Mouse (Mus musculus): Measurements from ENCODE around the gene Crbn. TPM values are rescaled to one million over a fixed set of nuclear protein-coding genes. Genes with fewer than 3 reads are reported as not detected.

Crbn gene
- polyA plus RNA-seq, 1 experiment from 2014 or later, result 58.4 TPM

- Histone ChIP-seq H3K4me1 (ENCODE audit: control insufficient read depth, insufficient read depth, low read length) (no peaks in the 10 kb centered on the region), H3K36me3 (ENCODE audit: control insufficient read depth, insufficient read depth, low read length) (no peaks in the 10 kb centered on the region), H3K4me2 (ENCODE audit: low read depth) (no peak overlapping the region), H3K4me3 (ENCODE audit: low read depth, low read length) (no peak overlapping the region), H3K9me3 (ENCODE audit: control insufficient read depth, low read length) (no peaks in the 10 kb centered on the region), H3K9ac (ENCODE audit: low read length) (no peak overlapping the region), H3K27ac (ENCODE audit: low read depth, low read length) (no peak overlapping the region), H3K27me3 (ENCODE audit: control insufficient read depth, insufficient read depth, low read length) (no peaks in the 10 kb centered on the region)
- 74% methylated on average over 2 of the region's 2 CpGs for WGBS
- ATAC-seq (ENCODE audit: insufficient read depth, low FRiP score, low TSS enrichment), result no peak
- no peak for DNase-seq (ENCODE audit: low spot score)
Measured at GRCm38 (mm10) chr6:106809161-106809560, 9.3 kb upstream of the Crbn start.

- no peak overlapping the region for H3K4me2 ChIP-seq (ENCODE audit: low read depth)
- no peak overlapping the region for H3K4me3 ChIP-seq (ENCODE audit: low read depth, low read length)
- H3K9ac ChIP-seq (ENCODE audit: low read length), result no peak overlapping the region
- no peaks in the 10 kb centered on the region for H3K27me3 ChIP-seq (ENCODE audit: control insufficient read depth, insufficient read depth, low read length)
- H3K9me3 ChIP-seq (ENCODE audit: control insufficient read depth, low read length), result no peaks in the 10 kb centered on the region
- no peaks in the 10 kb centered on the region for H3K36me3 ChIP-seq (ENCODE audit: control insufficient read depth, insufficient read depth, low read length)
- 49% methylated on average over 2 of the region's 2 CpGs for WGBS
- ATAC-seq (ENCODE audit: insufficient read depth, low FRiP score, low TSS enrichment) (peak; percentile 39; the same call in 1 of the 2 replicates), DNase-seq (ENCODE audit: low spot score) (peak; percentile 27)
- H3K4me1 ChIP-seq (ENCODE audit: control insufficient read depth, insufficient read depth, low read length), result no peaks in the 10 kb centered on the region
- no peak overlapping the region for H3K27ac ChIP-seq (ENCODE audit: low read depth, low read length)
Measured at GRCm38 (mm10) chr6:106804904-106805303, 5.0 kb upstream of the Crbn start.

GRCm38 (mm10) chr6:106800227-106800557 lies 315 bp upstream of the Crbn start:
- Histone ChIP-seq H3K9me3 (ENCODE audit: control insufficient read depth, low read length) (no peaks in the 10 kb centered on the region), H3K27ac (ENCODE audit: low read depth, low read length) (no peak overlapping the region), H3K9ac (ENCODE audit: low read length) (no peak overlapping the region; the same call in 1 of the 2 replicates), H3K4me1 (ENCODE audit: control insufficient read depth, insufficient read depth, low read length) (peaks cover 5% of the 10 kb centered on the region; the same call in 1 of the 2 replicates), H3K27me3 (ENCODE audit: control insufficient read depth, insufficient read depth, low read length) (no peaks in the 10 kb centered on the region), H3K4me3 (ENCODE audit: low read depth, low read length) (no peak overlapping the region), H3K4me2 (ENCODE audit: low read depth) (no peak overlapping the region), H3K36me3 (ENCODE audit: control insufficient read depth, insufficient read depth, low read length) (no peaks in the 10 kb centered on the region)
- DNase-seq (ENCODE audit: low spot score) (no peak), ATAC-seq (ENCODE audit: insufficient read depth, low FRiP score, low TSS enrichment) (no peak; the same call in 1 of the 2 replicates)
- WGBS, result 64% methylated on average over 5 of the region's 5 CpGs

- no peak for ATAC-seq (ENCODE audit: insufficient read depth, low FRiP score, low TSS enrichment)
- Histone ChIP-seq H3K27me3 (ENCODE audit: control insufficient read depth, insufficient read depth, low read length) (no peaks in the 10 kb centered on the region), H3K4me1 (ENCODE audit: control insufficient read depth, insufficient read depth, low read length) (peaks cover 5% of the 10 kb centered on the region; the same call in 1 of the 2 replicates), H3K9me3 (ENCODE audit: control insufficient read depth, low read length) (no peaks in the 10 kb centered on the region), H3K4me3 (ENCODE audit: low read depth, low read length) (no peak overlapping the region), H3K9ac (ENCODE audit: low read length) (no peak overlapping the region), H3K4me2 (ENCODE audit: low read depth) (no peak overlapping the region), H3K36me3 (ENCODE audit: control insufficient read depth, insufficient read depth, low read length) (peaks cover 4% of the 10 kb centered on the region; the same call in 1 of the 2 replicates), H3K27ac (ENCODE audit: low read depth, low read length) (no peak overlapping the region)
- 91% methylated on average over 13 of the region's 13 CpGs for WGBS
- no peak for DNase-seq (ENCODE audit: low spot score)
Measured at GRCm38 (mm10) chr6:106794094-106794814, 5.6 kb downstream of the Crbn start.

- Histone ChIP-seq H3K9ac (ENCODE audit: low read length) (no peak overlapping the region), H3K4me3 (ENCODE audit: low read depth, low read length) (no peak overlapping the region), H3K4me2 (ENCODE audit: low read depth) (no peak overlapping the region), H3K4me1 (ENCODE audit: control insufficient read depth, insufficient read depth, low read length) (peaks cover 2% of the 10 kb centered on the region; the same call in 1 of the 2 replicates), H3K27me3 (ENCODE audit: control insufficient read depth, insufficient read depth, low read length) (no peaks in the 10 kb centered on the region), H3K36me3 (ENCODE audit: control insufficient read depth, insufficient read depth, low read length) (peaks cover 4% of the 10 kb centered on the region; the same call in 1 of the 2 replicates), H3K27ac (ENCODE audit: low read depth, low read length) (no peak overlapping the region), H3K9me3 (ENCODE audit: control insufficient read depth, low read length) (no peaks in the 10 kb centered on the region)
- no peak for DNase-seq (ENCODE audit: low spot score)
- WGBS, result 95% methylated on average over 10 of the region's 10 CpGs
- ATAC-seq (ENCODE audit: insufficient read depth, low FRiP score, low TSS enrichment), result no peak
Measured at GRCm38 (mm10) chr6:106793621-106794020, 6.3 kb downstream of the Crbn start.

GRCm38 (mm10) chr6:106793088-106793487 lies 6.8 kb downstream of the Crbn start:
- ATAC-seq (ENCODE audit: insufficient read depth, low FRiP score, low TSS enrichment) (no peak), DNase-seq (ENCODE audit: low spot score) (no peak)
- peaks cover 4% of the 10 kb centered on the region; the same call in 1 of the 2 replicates for H3K36me3 ChIP-seq (ENCODE audit: control insufficient read depth, insufficient read depth, low read length)
- H3K27me3 ChIP-seq (ENCODE audit: control insufficient read depth, insufficient read depth, low read length), result no peaks in the 10 kb centered on the region
- no peak overlapping the region for H3K4me3 ChIP-seq (ENCODE audit: low read depth, low read length)
- H3K4me1 ChIP-seq (ENCODE audit: control insufficient read depth, insufficient read depth, low read length), result no peaks in the 10 kb centered on the region
- no peaks in the 10 kb centered on the region for H3K9me3 ChIP-seq (ENCODE audit: control insufficient read depth, low read length)
- H3K27ac ChIP-seq (ENCODE audit: low read depth, low read length), result no peak overlapping the region
- no peak overlapping the region for H3K9ac ChIP-seq (ENCODE audit: low read length)
- no peak overlapping the region for H3K4me2 ChIP-seq (ENCODE audit: low read depth)
- 96% methylated on average over 7 of the region's 7 CpGs for WGBS

- no peak for DNase-seq (ENCODE audit: low spot score)
- no peak overlapping the region for H3K4me2 ChIP-seq (ENCODE audit: low read depth)
- ATAC-seq (ENCODE audit: insufficient read depth, low FRiP score, low TSS enrichment), result no peak
- no peaks in the 10 kb centered on the region for H3K27me3 ChIP-seq (ENCODE audit: control insufficient read depth, insufficient read depth, low read length)
- H3K27ac ChIP-seq (ENCODE audit: low read depth, low read length), result no peak overlapping the region
- no peak overlapping the region for H3K9ac ChIP-seq (ENCODE audit: low read length)
- peaks cover 4% of the 10 kb centered on the region; the same call in 1 of the 2 replicates for H3K36me3 ChIP-seq (ENCODE audit: control insufficient read depth, insufficient read depth, low read length)
- H3K9me3 ChIP-seq (ENCODE audit: control insufficient read depth, low read length), result no peaks in the 10 kb centered on the region
- H3K4me3 ChIP-seq (ENCODE audit: low read depth, low read length), result no peak overlapping the region
- H3K4me1 ChIP-seq (ENCODE audit: control insufficient read depth, insufficient read depth, low read length), result no peaks in the 10 kb centered on the region
- 94% methylated on average over 5 of the region's 5 CpGs for WGBS
Measured at GRCm38 (mm10) chr6:106792486-106792885, 7.4 kb downstream of the Crbn start.

- DNase-seq (ENCODE audit: low spot score) (no peak), ATAC-seq (ENCODE audit: insufficient read depth, low FRiP score, low TSS enrichment) (no peak)
- Histone ChIP-seq H3K9ac (ENCODE audit: low read length) (no peak overlapping the region), H3K4me1 (ENCODE audit: control insufficient read depth, insufficient read depth, low read length) (no peaks in the 10 kb centered on the region), H3K27ac (ENCODE audit: low read depth, low read length) (no peak overlapping the region), H3K9me3 (ENCODE audit: control insufficient read depth, low read length) (no peaks in the 10 kb centered on the region), H3K36me3 (ENCODE audit: control insufficient read depth, insufficient read depth, low read length) (peaks cover 4% of the 10 kb centered on the region; the same call in 1 of the 2 replicates), H3K27me3 (ENCODE audit: control insufficient read depth, insufficient read depth, low read length) (no peaks in the 10 kb centered on the region), H3K4me2 (ENCODE audit: low read depth) (no peak overlapping the region), H3K4me3 (ENCODE audit: low read depth, low read length) (no peak overlapping the region)
- 92% methylated on average over 8 of the region's 8 CpGs for WGBS
Measured at GRCm38 (mm10) chr6:106791429-106791828, 8.4 kb downstream of the Crbn start.

- Histone ChIP-seq H3K9ac (ENCODE audit: low read length) (no peak overlapping the region), H3K4me2 (ENCODE audit: low read depth) (no peak overlapping the region), H3K27ac (ENCODE audit: low read depth, low read length) (no peak overlapping the region), H3K4me1 (ENCODE audit: control insufficient read depth, insufficient read depth, low read length) (no peaks in the 10 kb centered on the region), H3K27me3 (ENCODE audit: control insufficient read depth, insufficient read depth, low read length) (no peaks in the 10 kb centered on the region), H3K4me3 (ENCODE audit: low read depth, low read length) (no peak overlapping the region), H3K36me3 (ENCODE audit: control insufficient read depth, insufficient read depth, low read length) (no peaks in the 10 kb centered on the region), H3K9me3 (ENCODE audit: control insufficient read depth, low read length) (no peaks in the 10 kb centered on the region)
- ATAC-seq (ENCODE audit: insufficient read depth, low FRiP score, low TSS enrichment) (no peak), DNase-seq (ENCODE audit: low spot score) (no peak)
- WGBS, result 89% methylated on average over 3 of the region's 3 CpGs
Measured at GRCm38 (mm10) chr6:106787138-106787537, 12.7 kb downstream of the Crbn start.

Data from neural tube, embryonic 11.5 days (tissue).